9 mouse cellular contexts compared by ENCODE assay signal in the genomic region with DNA sequence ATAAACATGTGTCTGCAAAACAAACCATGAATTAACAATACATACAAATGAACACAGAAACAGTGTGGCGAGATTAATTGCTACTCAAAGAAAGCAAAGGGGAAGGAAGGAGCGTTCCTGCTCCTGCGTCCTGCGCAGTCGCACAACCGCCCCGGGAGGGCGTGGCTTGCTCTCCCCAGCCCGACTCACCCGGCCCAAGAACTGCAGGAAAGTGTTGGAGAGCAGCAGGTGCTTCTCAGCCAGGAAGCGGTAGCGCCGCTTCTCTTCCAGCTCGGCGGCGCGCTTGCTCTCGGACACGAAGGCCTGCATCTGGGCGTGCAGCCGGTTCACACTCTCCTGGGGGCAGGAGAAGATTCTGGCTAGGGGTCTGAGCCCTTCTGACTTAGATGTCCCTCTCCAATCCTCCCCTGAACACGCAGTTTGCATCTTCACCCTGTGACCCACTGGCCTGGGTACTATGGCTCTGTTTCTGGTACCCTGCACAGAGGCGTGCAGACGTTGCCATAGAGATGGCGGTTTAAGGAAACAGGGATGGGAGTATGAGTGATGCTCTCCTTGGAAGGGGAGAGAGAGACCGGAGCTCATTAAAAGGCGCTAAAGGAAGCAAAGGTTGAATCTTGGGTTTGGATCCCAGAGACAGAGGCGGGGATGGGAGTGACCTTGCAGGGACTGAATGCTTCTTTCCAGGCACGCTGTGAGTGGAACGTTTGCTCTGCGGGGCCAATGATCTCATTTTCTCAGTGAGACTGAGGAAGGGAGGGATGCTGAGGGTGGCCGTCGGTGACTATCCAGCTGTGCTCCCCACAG. TPM values are rescaled to one million over a fixed set of nuclear protein-coding genes. Genes with fewer than 3 reads are reported as not detected.
DNase-seq lines count a peak whose midpoint lies in the region; ATAC-seq and TF ChIP-seq lines count a peak whose summit lies in the region.
"Had no signal": no experiment of that assay in that cellular context is flagged by ENCODE, and none has a peak within 500 bp of the region (broad histone marks: within the 10 kb centered on the region; RNA-seq: fewer than 3 reads in every experiment).

No protein-coding gene starts in this region.

- no peaks in the 10 kb centered on the region for H3K27me3 ChIP-seq in hindbrain, embryonic 14.5 days (ENCODE audit: control insufficient read depth, insufficient read depth, low read length)
- H3K27me3 ChIP-seq in limb, embryonic 14.5 days (ENCODE audit: control insufficient read depth, insufficient read depth, low read length): peaks cover 14% of the 10 kb centered on the region; the same call in 1 of the 2 replicates
- no peaks in the 10 kb centered on the region for H3K27me3 ChIP-seq in midbrain, embryonic 14.5 days (ENCODE audit: control insufficient read depth, insufficient read depth, low read length)
- no peaks in the 10 kb centered on the region for H3K27me3 ChIP-seq in splenic B cell, adult 2 months (ENCODE audit: control insufficient read depth, insufficient read depth, low read length, poor library complexity, severe bottlenecking)
- H3K27me3 ChIP-seq: Patski had no signal

- H3K9ac ChIP-seq in hindbrain, embryonic 14.5 days: peak overlapping the region; percentile 37; the same call in 1 of the 2 replicates
- no peak overlapping the region for H3K9ac ChIP-seq in limb, embryonic 14.5 days (ENCODE audit: low read depth, low read length, severe bottlenecking)
- peak overlapping the region; percentile 48; the same call in 1 of the 2 replicates for H3K9ac ChIP-seq in midbrain, embryonic 14.5 days (replicated peaks; ENCODE audit: low read length)

- peaks cover 11% of the 10 kb centered on the region; the same call in 1 of the 2 replicates for H3K4me1 ChIP-seq in hindbrain, embryonic 14.5 days (replicated peaks; ENCODE audit: control insufficient read depth, insufficient read depth, low read length)
- H3K4me1 ChIP-seq in limb, embryonic 14.5 days (ENCODE audit: control insufficient read depth, insufficient read depth, low read length): peaks cover 6% of the 10 kb centered on the region; the same call in 1 of the 2 replicates
- H3K4me1 ChIP-seq in midbrain, embryonic 14.5 days (ENCODE audit: control insufficient read depth, insufficient read depth, low read length): peaks cover 12% of the 10 kb centered on the region; the same call in 1 of the 2 replicates

- under 1% methylated on average over 33 of the region's 33 CpGs for WGBS in hindbrain, embryonic 14.5 days
- 3% methylated on average over 24 of the region's 33 CpGs for WGBS in limb, embryonic 14.5 days
- under 1% methylated on average over 33 of the region's 33 CpGs for WGBS in midbrain, embryonic 14.5 days

- H3K36me3 ChIP-seq in hindbrain, embryonic 14.5 days (replicated peaks; ENCODE audit: control insufficient read depth, insufficient read depth): no peaks in the 10 kb centered on the region
- no peaks in the 10 kb centered on the region for H3K36me3 ChIP-seq in limb, embryonic 14.5 days (ENCODE audit: control insufficient read depth, insufficient read depth, low read length)
- H3K36me3 ChIP-seq in midbrain, embryonic 14.5 days (ENCODE audit: control insufficient read depth, insufficient read depth, low read length): no peaks in the 10 kb centered on the region
- H3K36me3 ChIP-seq in splenic B cell, adult 2 months (ENCODE audit: control insufficient read depth, insufficient read depth, low read length, poor library complexity, severe bottlenecking): no peaks in the 10 kb centered on the region

- intact Hi-C loops in gastrocnemius, adult 2 months (cut with DNase I): no loop called here

- H3K9me3 ChIP-seq in hindbrain, embryonic 14.5 days (ENCODE audit: control insufficient read depth, low read length): no peaks in the 10 kb centered on the region
- no peaks in the 10 kb centered on the region for H3K9me3 ChIP-seq in limb, embryonic 14.5 days (ENCODE audit: control insufficient read depth, low read length)
- no peaks in the 10 kb centered on the region for H3K9me3 ChIP-seq in midbrain, embryonic 14.5 days (ENCODE audit: control insufficient read depth, low read length)

- no peak for TF ChIP-seq CTCF in gastrocnemius, adult 2 months (IDR thresholded peaks at IDR 0.05)

- DNase-seq in cerebellum, postnatal 25 days: peak; percentile 48 to 73
- DNase-seq in cerebellum, adult 11-12 months: no peak
- peak; percentile 74 for DNase-seq in brain, adult 2 months (ENCODE audit: low read depth, low spot score)
- DNase-seq in gastrocnemius, adult 2 months: peak; percentile 90
- DNase-seq in hindbrain, embryonic 14.5 days (ENCODE audit: low spot score): peak; percentile 74
- peak; percentile 65 for DNase-seq in limb, embryonic 14.5 days (ENCODE audit: low spot score)
- DNase-seq in midbrain, embryonic 14.5 days: peak; percentile 84
- peak; percentile 82 for DNase-seq in splenic B cell, adult 2 months (ENCODE audit: low read depth, low spot score)

- H3K4me2 ChIP-seq in hindbrain, embryonic 14.5 days (replicated peaks): peak overlapping the region; percentile 67
- peak overlapping the region; percentile 53 for H3K4me2 ChIP-seq in limb, embryonic 14.5 days (replicated peaks; ENCODE audit: low read depth, low read length, severe bottlenecking)
- H3K4me2 ChIP-seq in midbrain, embryonic 14.5 days (ENCODE audit: low read length): peak overlapping the region; percentile 82

- TF ChIP-seq POLR2A in limb, embryonic 14.5 days (IDR thresholded peaks at IDR 0.05; ENCODE audit: borderline replicate concordance, extremely low read depth, insufficient read depth, insufficient read length): no peak

- ATAC-seq in hindbrain, embryonic 14.5 days (ENCODE audit: low FRiP score): peak; percentile 68
- ATAC-seq in limb, embryonic 14.5 days (ENCODE audit: low FRiP score, low read depth): peak; percentile 75; the same call in 1 of the 2 replicates
- ATAC-seq in midbrain, embryonic 14.5 days (ENCODE audit: low FRiP score, low TSS enrichment): no peak
- ATAC-seq: Patski had no signal

- peak overlapping the region; percentile 66 for H3K4me3 ChIP-seq in gastrocnemius, adult 2 months
- H3K4me3 ChIP-seq in hindbrain, embryonic 14.5 days (replicated peaks; ENCODE audit: low read length): peak overlapping the region; percentile 27
- peak overlapping the region; percentile 28 for H3K4me3 ChIP-seq in limb, embryonic 14.5 days (replicated peaks; ENCODE audit: low read length)
- peak overlapping the region; percentile 37 for H3K4me3 ChIP-seq in midbrain, embryonic 14.5 days (replicated peaks; ENCODE audit: low read depth, low read length)

- H3K27ac ChIP-seq in gastrocnemius, adult 2 months: peak overlapping the region; percentile 78
- H3K27ac ChIP-seq in hindbrain, embryonic 14.5 days: no peak overlapping the region
- no peak overlapping the region for H3K27ac ChIP-seq in limb, embryonic 14.5 days (replicated peaks; ENCODE audit: low read depth, low read length)
- no peak overlapping the region for H3K27ac ChIP-seq in midbrain, embryonic 14.5 days (replicated peaks; ENCODE audit: low read depth, low read length)

RNA-seq across cellular contexts. Expression of a gene that starts 14.8 kb away (rescaled TPM):
- 1 to 10 TPM; 3.1 to 3.2 TPM for total RNA-seq in gastrocnemius, adult 2 months (2021)
- 2.3 and 2.6 TPM in 2 replicates for polyA plus RNA-seq in hindbrain, embryonic 14.5 days (2014; fragmentation: Nextera tagmentation; extraction: Ambion mirVana)
- polyA plus RNA-seq in limb, embryonic 14.5 days (2012; rRNA removed): 11.7 TPM in 2 replicates
- polyA plus RNA-seq in limb, embryonic 14.5 days (2014; fragmentation: Nextera tagmentation; extraction: Ambion mirVana): 8.5 and 10.9 TPM in 2 replicates
- polyA plus RNA-seq in midbrain, embryonic 14.5 days (2014; fragmentation: Nextera tagmentation; extraction: Ambion mirVana): 1.9 and 2.0 TPM in 2 replicates

RNA-seq across cellular contexts. Expression of a gene that starts 16.0 kb away (rescaled TPM):
- under 1 TPM; 0.13 to 0.53 TPM for total RNA-seq in gastrocnemius, adult 2 months (2021)
- polyA plus RNA-seq in hindbrain, embryonic 14.5 days (2014; fragmentation: Nextera tagmentation; extraction: Ambion mirVana): 0.90 and 1.2 TPM in 2 replicates
- polyA plus RNA-seq in limb, embryonic 14.5 days (2012; rRNA removed): 0.16 and 0.35 TPM in 2 replicates
- polyA plus RNA-seq in limb, embryonic 14.5 days (2014; fragmentation: Nextera tagmentation; extraction: Ambion mirVana): 0.51 and 0.66 TPM in 2 replicates
- 0.28 and 0.34 TPM in 2 replicates for polyA plus RNA-seq in midbrain, embryonic 14.5 days (2014; fragmentation: Nextera tagmentation; extraction: Ambion mirVana)

RNA-seq across cellular contexts. Expression of a gene that starts 41.3 kb away (rescaled TPM):
- 1 to 10 TPM in 1 of 2 experiments, under 1 TPM in 1; 0.10 to 1.0 TPM for total RNA-seq in gastrocnemius, adult 2 months (2021)
- 1.1 TPM in 2 replicates for polyA plus RNA-seq in hindbrain, embryonic 14.5 days (2014; fragmentation: Nextera tagmentation; extraction: Ambion mirVana)
- 1.5 and 2.6 TPM in 2 replicates for polyA plus RNA-seq in limb, embryonic 14.5 days (2012; rRNA removed)
- polyA plus RNA-seq in limb, embryonic 14.5 days (2014; fragmentation: Nextera tagmentation; extraction: Ambion mirVana): 0.89 and 1.2 TPM in 2 replicates
- polyA plus RNA-seq in midbrain, embryonic 14.5 days (2014; fragmentation: Nextera tagmentation; extraction: Ambion mirVana): 1.6 TPM in 2 replicates

RNA-seq across cellular contexts. Expression of a gene that starts 41.5 kb away (rescaled TPM):
- total RNA-seq in gastrocnemius, adult 2 months (2021): 10 to 100 TPM; 33.6 to 35.0 TPM
- polyA plus RNA-seq in hindbrain, embryonic 14.5 days (2014; fragmentation: Nextera tagmentation; extraction: Ambion mirVana): 45.8 and 48.2 TPM in 2 replicates
- polyA plus RNA-seq in limb, embryonic 14.5 days (2012; rRNA removed): 82.4 and 82.6 TPM in 2 replicates
- polyA plus RNA-seq in limb, embryonic 14.5 days (2014; fragmentation: Nextera tagmentation; extraction: Ambion mirVana): 23.3 and 25.7 TPM in 2 replicates
- 47.7 and 74.3 TPM in 2 replicates for polyA plus RNA-seq in midbrain, embryonic 14.5 days (2014; fragmentation: Nextera tagmentation; extraction: Ambion mirVana)

RNA-seq across cellular contexts. Expression of a gene that starts 57.7 kb away (rescaled TPM):
- total RNA-seq in gastrocnemius, adult 2 months (2021): 10 to 100 TPM; 19.4 to 20.1 TPM
- polyA plus RNA-seq in hindbrain, embryonic 14.5 days (2014; fragmentation: Nextera tagmentation; extraction: Ambion mirVana): 21.2 and 22.9 TPM in 2 replicates
- polyA plus RNA-seq in limb, embryonic 14.5 days (2012; rRNA removed): 21.8 and 27.2 TPM in 2 replicates
- polyA plus RNA-seq in limb, embryonic 14.5 days (2014; fragmentation: Nextera tagmentation; extraction: Ambion mirVana): 12.7 and 14.7 TPM in 2 replicates
- 26.0 and 28.2 TPM in 2 replicates for polyA plus RNA-seq in midbrain, embryonic 14.5 days (2014; fragmentation: Nextera tagmentation; extraction: Ambion mirVana)
